Comparison of ENCODE assay signal across 26 mouse cellular contexts in genomic region chr3:52575237-52575798, GRCm38 (mm10).
DNase-seq lines count a peak whose midpoint lies in the region; ATAC-seq lines count a peak whose summit lies in the region.
"Had no signal": no experiment of that assay in that cellular context is flagged by ENCODE, and none has a peak within 500 bp of the region (broad histone marks: within the 10 kb centered on the region; RNA-seq: fewer than 3 reads in every experiment).

No protein-coding gene starts in this region.

- no peaks in the 10 kb centered on the region for H3K9me3 ChIP-seq in forebrain, embryonic 14.5 days (replicated peaks; ENCODE audit: control insufficient read depth, low read length)
- no peaks in the 10 kb centered on the region for H3K9me3 ChIP-seq in forebrain, embryonic 10.5 days
- H3K9me3 ChIP-seq: embryonic facial prominence, embryonic 13.5 days; heart, embryonic 10.5 days; kidney, embryonic 15.5 days; neural tube, embryonic 13.5 days; stomach, embryonic 15.5 days had no signal

- peak; percentile 79 for DNase-seq in forebrain, embryonic 14.5 days (ENCODE audit: low spot score)
- DNase-seq in forebrain, embryonic 10.5 days (ENCODE audit: extremely low spot score, low spot score): no peak
- DNase-seq in layer of hippocampus, postnatal 14 days (ENCODE audit: low spot score in 2 of 2): peak; percentile 17 to 55
- DNase-seq in layer of hippocampus, adult 9-10 months (ENCODE audit: low spot score): no peak
- DNase-seq in retina, postnatal 1 day: peak; percentile 33
- DNase-seq in retina, embryonic 14.5 days (ENCODE audit: low spot score): no peak
- DNase-seq in naive thymus-derived CD4-positive, alpha-beta T cell, adult 2 months (ENCODE audit: low read depth): peak; percentile 43
- no peak for DNase-seq in gastrocnemius, postnatal 4 days (ENCODE audit: low spot score in 2 of 2)
- DNase-seq: adrenal gland, postnatal 25 days; cerebellum, adult 11-12 months; cerebellum, postnatal 25 days; embryo, embryonic 11 days; gastrocnemius, adult 2 months; heart, postnatal 4 days; kidney, adult 11 months; kidney, postnatal 4 days; lung, embryonic 14.5 days had no signal

- H3K27me3 ChIP-seq in forebrain, embryonic 14.5 days (replicated peaks; ENCODE audit: control insufficient read depth, insufficient read depth, low read length): no peaks in the 10 kb centered on the region
- no peaks in the 10 kb centered on the region for H3K27me3 ChIP-seq in forebrain, embryonic 10.5 days (ENCODE audit: poor library complexity, severe bottlenecking)
- H3K27me3 ChIP-seq: embryonic facial prominence, embryonic 13.5 days; kidney, embryonic 15.5 days; neural tube, embryonic 13.5 days; stomach, embryonic 15.5 days had no signal

- H3K27ac ChIP-seq in forebrain, embryonic 14.5 days (ENCODE audit: low read depth, low read length): no peak overlapping the region; the same call in 1 of the 2 replicates
- no peak overlapping the region for H3K27ac ChIP-seq in forebrain, embryonic 10.5 days
- H3K27ac ChIP-seq: embryonic facial prominence, embryonic 13.5 days; gastrocnemius, adult 2 months; heart, embryonic 10.5 days; kidney, embryonic 15.5 days; liver, embryonic 14.5 days; neural tube, embryonic 13.5 days; stomach, embryonic 15.5 days had no signal

- peaks cover 7% of the 10 kb centered on the region; the same call in 1 of the 2 replicates for H3K4me1 ChIP-seq in forebrain, embryonic 14.5 days (ENCODE audit: control insufficient read depth, insufficient read depth, low read length)
- no peaks in the 10 kb centered on the region for H3K4me1 ChIP-seq in forebrain, embryonic 10.5 days
- H3K4me1 ChIP-seq: embryonic facial prominence, embryonic 13.5 days; heart, embryonic 10.5 days; kidney, embryonic 15.5 days; stomach, embryonic 15.5 days had no signal

- no peak overlapping the region for H3K4me2 ChIP-seq in forebrain, embryonic 14.5 days (ENCODE audit: low read length)
- H3K4me2 ChIP-seq: embryonic facial prominence, embryonic 13.5 days; kidney, embryonic 15.5 days; lung, embryonic 14.5 days; neural tube, embryonic 13.5 days; stomach, embryonic 15.5 days had no signal

- WGBS in forebrain, embryonic 14.5 days: 4% methylated on average over 8 of the region's 8 CpGs
- WGBS in forebrain, embryonic 10.5 days: 85% methylated on average over 8 of the region's 8 CpGs

- no peaks in the 10 kb centered on the region for H3K36me3 ChIP-seq in forebrain, embryonic 14.5 days (ENCODE audit: control insufficient read depth, insufficient read depth, low read length)
- H3K36me3 ChIP-seq in forebrain, embryonic 10.5 days (replicated peaks): no peaks in the 10 kb centered on the region
- H3K36me3 ChIP-seq: embryonic facial prominence, embryonic 13.5 days; heart, embryonic 10.5 days; kidney, embryonic 15.5 days; neural tube, embryonic 13.5 days; stomach, embryonic 15.5 days had no signal

- peak; percentile 65; the same call in 1 of the 2 replicates for ATAC-seq in forebrain, embryonic 14.5 days
- ATAC-seq: CD4-positive, CD25-positive, alpha-beta regulatory T cell, adult 4 months; hindbrain, embryonic 16.5 days had no signal

- H3K4me3 ChIP-seq in forebrain, embryonic 14.5 days (ENCODE audit: low read depth, low read length): no peak overlapping the region
- no peak overlapping the region for H3K4me3 ChIP-seq in forebrain, embryonic 10.5 days
- H3K4me3 ChIP-seq: embryonic facial prominence, embryonic 13.5 days; erythroblast, embryonic 14.5 days; gastrocnemius, adult 2 months; heart, embryonic 10.5 days; kidney, embryonic 15.5 days; neural tube, embryonic 13.5 days; stomach, embryonic 15.5 days had no signal

- H3K9ac ChIP-seq in forebrain, embryonic 14.5 days (ENCODE audit: low read length): peak overlapping the region; percentile 18; the same call in 1 of the 2 replicates
- H3K9ac ChIP-seq: embryonic facial prominence, embryonic 13.5 days; kidney, embryonic 15.5 days; liver, embryonic 14.5 days; lung, embryonic 14.5 days; neural tube, embryonic 13.5 days; stomach, embryonic 15.5 days had no signal

Comparison
In these comparisons a context has a peak if more than half of its experiments do, and no peak if none do; other contexts are left out.
1. DNase-seq: peak in forebrain, embryonic 14.5 days (single experiment), layer of hippocampus, postnatal 14 days (2 of 2), retina, postnatal 1 day (single experiment) and naive thymus-derived CD4-positive, alpha-beta T cell, adult 2 months (single experiment); none in forebrain, embryonic 10.5 days (single experiment), layer of hippocampus, adult 9-10 months (single experiment), retina, embryonic 14.5 days (single experiment) and gastrocnemius, postnatal 4 days (0 of 2).